Mouse (Mus musculus) embryonic fibroblast, embryonic 13.5 days (primary cell): Measurements from ENCODE around the gene Fut11.

Experiments
- CTCF ChIP-seq: IDR thresholded peaks from 2 replicates; pipeline ENCODE4 v1.5.1; 2011; ENCODE audit warnings: mild to moderate bottlenecking, control low read depth, low read length, moderate library complexity, borderline replicate concordance; ENCODE audit not compliant: insufficient read depth
- POLR2A ChIP-seq: IDR thresholded peaks from 2 replicates; pipeline ENCODE4 v1.6.1; 2011; ENCODE audit warnings: low read depth, mild to moderate bottlenecking, control low read depth, low read length, moderate library complexity

- TF ChIP-seq CTCF, result no peak
- no peak for TF ChIP-seq POLR2A
Measured at GRCm38 (mm10) chr14:20689009-20689408, 5.8 kb upstream of the Fut11 start.
